In genomic region chrX:51372477-51373239, GRCm38 (mm10) we compare ENCODE assay signal across 8 mouse cellular contexts.
A peak's percentile ranks its signal among the peaks of the same experiment; 100 is the strongest.
DNase-seq lines count a peak whose midpoint lies in the region; ATAC-seq and TF ChIP-seq lines count a peak whose summit lies in the region.

No protein-coding gene starts in this region.

- WGBS in heart, postnatal 0 days, result 22% methylated on average over 5 of the region's 5 CpGs
- 36% methylated on average over 5 of the region's 5 CpGs for WGBS in heart, embryonic 11.5 days (ENCODE audit: insufficient replicate concordance)
- 47% methylated on average over 5 of the region's 5 CpGs for WGBS in embryonic facial prominence, embryonic 10.5 days
- WGBS in limb, embryonic 14.5 days, result 17% methylated on average over 5 of the region's 5 CpGs

- peak; percentile 9 for DNase-seq in heart, postnatal 0 days (ENCODE audit: low spot score)
- DNase-seq in thymus, postnatal 14 days, result peak; percentile 3
- DNase-seq in thymus, postnatal 25 days, result no peak
- DNase-seq in embryonic facial prominence, embryonic 10.5 days (ENCODE audit: low spot score), result peak; percentile 48
- peak; percentile 73 for DNase-seq in limb, embryonic 14.5 days (ENCODE audit: low spot score)
- peak; percentile 0 for DNase-seq in splenic B cell, adult 2 months (ENCODE audit: low read depth, low spot score)
- no peak for DNase-seq in thymus, adult 18-20 months

- no peak overlapping the region for H3K9ac ChIP-seq in heart, postnatal 0 days (replicated peaks; ENCODE audit: low read depth, low read length)
- H3K9ac ChIP-seq in heart, embryonic 11.5 days (ENCODE audit: low read depth, low read length), result no peak overlapping the region
- H3K9ac ChIP-seq in limb, embryonic 14.5 days (ENCODE audit: low read depth, low read length, severe bottlenecking), result no peak overlapping the region

- H3K27me3 ChIP-seq in heart, postnatal 0 days (ENCODE audit: control insufficient read depth, insufficient read depth, low read length), result no peaks in the 10 kb centered on the region
- H3K27me3 ChIP-seq in heart, embryonic 11.5 days (ENCODE audit: control insufficient read depth, insufficient read depth, low read length), result no peaks in the 10 kb centered on the region
- H3K27me3 ChIP-seq in embryonic facial prominence, embryonic 10.5 days (replicated peaks; ENCODE audit: low read depth, poor library complexity, severe bottlenecking), result peaks cover 36% of the 10 kb centered on the region
- H3K27me3 ChIP-seq in limb, embryonic 14.5 days (ENCODE audit: control insufficient read depth, insufficient read depth, low read length), result no peaks in the 10 kb centered on the region
- H3K27me3 ChIP-seq in splenic B cell, adult 2 months (ENCODE audit: control insufficient read depth, insufficient read depth, low read length, poor library complexity, severe bottlenecking), result no peaks in the 10 kb centered on the region

- peak; percentile 68 for ATAC-seq in heart, postnatal 0 days (ENCODE audit: insufficient read depth, low read depth)
- no peak for ATAC-seq in heart, embryonic 11.5 days (replicated peaks; ENCODE audit: insufficient number of reproducible peaks, low FRiP score, low TSS enrichment)
- ATAC-seq in limb, embryonic 14.5 days (ENCODE audit: low FRiP score, low read depth), result peak; percentile 83

- H3K27ac ChIP-seq in heart, postnatal 0 days (ENCODE audit: low read depth), result no peak overlapping the region
- no peak overlapping the region for H3K27ac ChIP-seq in heart, embryonic 11.5 days (ENCODE audit: low read depth, low read length)
- no peak overlapping the region for H3K27ac ChIP-seq in embryonic facial prominence, embryonic 10.5 days (replicated peaks)
- H3K27ac ChIP-seq in limb, embryonic 14.5 days (replicated peaks; ENCODE audit: low read depth, low read length), result no peak overlapping the region

- no peak for TF ChIP-seq POLR2A in limb, embryonic 14.5 days (IDR thresholded peaks at IDR 0.05; ENCODE audit: borderline replicate concordance, extremely low read depth, insufficient read depth, insufficient read length)

- H3K4me3 ChIP-seq in heart, postnatal 0 days (ENCODE audit: low read depth, low read length), result no peak overlapping the region
- H3K4me3 ChIP-seq in heart, embryonic 11.5 days (ENCODE audit: low read depth, low read length), result no peak overlapping the region
- no peak overlapping the region for H3K4me3 ChIP-seq in embryonic facial prominence, embryonic 10.5 days
- H3K4me3 ChIP-seq in limb, embryonic 14.5 days (replicated peaks; ENCODE audit: low read length), result no peak overlapping the region

- no peaks in the 10 kb centered on the region for H3K9me3 ChIP-seq in heart, postnatal 0 days (replicated peaks; ENCODE audit: control insufficient read depth, low read length)
- H3K9me3 ChIP-seq in heart, embryonic 11.5 days (replicated peaks; ENCODE audit: control insufficient read depth, low read length), result no peaks in the 10 kb centered on the region
- no peaks in the 10 kb centered on the region for H3K9me3 ChIP-seq in embryonic facial prominence, embryonic 10.5 days
- no peaks in the 10 kb centered on the region for H3K9me3 ChIP-seq in limb, embryonic 14.5 days (ENCODE audit: control insufficient read depth, low read length)

- TF ChIP-seq CTCF in heart, postnatal 0 days (IDR thresholded peaks at IDR 0.05; ENCODE audit: low read depth), result peak; percentile 67

- TF ChIP-seq EP300 in heart, postnatal 0 days (IDR thresholded peaks at IDR 0.05; ENCODE audit: low read depth), result no peak

- no peaks in the 10 kb centered on the region for H3K36me3 ChIP-seq in heart, postnatal 0 days (replicated peaks; ENCODE audit: control insufficient read depth, insufficient read depth, low read length)
- H3K36me3 ChIP-seq in heart, embryonic 11.5 days (ENCODE audit: control insufficient read depth, insufficient read depth, low read length), result no peaks in the 10 kb centered on the region
- no peaks in the 10 kb centered on the region for H3K36me3 ChIP-seq in embryonic facial prominence, embryonic 10.5 days (replicated peaks)
- H3K36me3 ChIP-seq in limb, embryonic 14.5 days (ENCODE audit: control insufficient read depth, insufficient read depth, low read length), result no peaks in the 10 kb centered on the region
- H3K36me3 ChIP-seq in splenic B cell, adult 2 months (ENCODE audit: control insufficient read depth, insufficient read depth, low read length, poor library complexity, severe bottlenecking), result no peaks in the 10 kb centered on the region

- no peaks in the 10 kb centered on the region for H3K4me1 ChIP-seq in heart, postnatal 0 days (ENCODE audit: control insufficient read depth, insufficient read depth)
- H3K4me1 ChIP-seq in heart, embryonic 11.5 days (ENCODE audit: control insufficient read depth, insufficient read depth, low read length), result no peaks in the 10 kb centered on the region
- H3K4me1 ChIP-seq in embryonic facial prominence, embryonic 10.5 days, result no peaks in the 10 kb centered on the region
- no peaks in the 10 kb centered on the region; the same call in 1 of the 2 replicates for H3K4me1 ChIP-seq in limb, embryonic 14.5 days (ENCODE audit: control insufficient read depth, insufficient read depth, low read length)

- no peak overlapping the region for H3K4me2 ChIP-seq in heart, postnatal 0 days (ENCODE audit: low read depth, low read length)
- H3K4me2 ChIP-seq in heart, embryonic 11.5 days, result no peak overlapping the region
- H3K4me2 ChIP-seq in limb, embryonic 14.5 days (replicated peaks; ENCODE audit: low read depth, low read length, severe bottlenecking), result no peak overlapping the region

Comparison
In these comparisons a context has a peak if more than half of its experiments do, and no peak if none do; other contexts are left out.
1. DNase-seq: peak in heart, postnatal 0 days (single experiment), thymus, postnatal 14 days (single experiment), embryonic facial prominence, embryonic 10.5 days (single experiment), limb, embryonic 14.5 days (single experiment) and splenic B cell, adult 2 months (single experiment); none in thymus, postnatal 25 days (single experiment) and thymus, adult 18-20 months (0 of 2).